Mouse (Mus musculus) ES-Bruce4 (cell line): Measurements from ENCODE around the gene Tuba3b. TPM values are rescaled to one million over a fixed set of nuclear protein-coding genes. Genes with fewer than 3 reads are reported as not detected.

Source experiments
- H3K27ac ChIP-seq: 2 replicates; pipeline ENCODE4 v1.5.1; 2012; ENCODE audit warnings: low read length, inconsistent platforms; ENCODE audit not compliant: insufficient read depth
- H3K27me3 ChIP-seq: 2 replicates; pipeline ENCODE4 v1.6.1; 2012; ENCODE audit warnings: mild to moderate bottlenecking, low read length, inconsistent platforms; ENCODE audit not compliant: control insufficient read depth, poor library complexity, insufficient read depth, severe bottlenecking
- H3K36me3 ChIP-seq: 2 replicates; pipeline ENCODE4 v1.6.1; 2012; ENCODE audit warnings: inconsistent platforms, mild to moderate bottlenecking, low read length, moderate library complexity; ENCODE audit not compliant: control insufficient read depth, poor library complexity, insufficient read depth, severe bottlenecking
- H3K4me1 ChIP-seq: one replicate; pipeline ENCODE4 v1.8.1; 2011; ENCODE audit warnings: low read length; ENCODE audit not compliant: control insufficient read depth, insufficient read depth
- H3K4me3 ChIP-seq: 2 replicates; pipeline ENCODE4 v1.5.1; 2011; ENCODE audit warnings: low read depth, mild to moderate bottlenecking, low read length
- H3K9ac ChIP-seq: 2 replicates; pipeline ENCODE4 v1.6.1; 2012; ENCODE audit warnings: low read depth, mild to moderate bottlenecking, inconsistent platforms; ENCODE audit not compliant: poor library complexity, severe bottlenecking
- H3K9me3 ChIP-seq: replicated peaks from 2 replicates; pipeline ENCODE4 v1.6.1; 2012; ENCODE audit warnings: mild to moderate bottlenecking, low read length, inconsistent platforms; ENCODE audit not compliant: control insufficient read depth, poor library complexity, insufficient read depth, severe bottlenecking
- CTCF ChIP-seq: IDR thresholded peaks from one replicate; pipeline ENCODE4 v1.8.1; 2011; ENCODE audit warnings: low read depth, low read length
- EP300 ChIP-seq: IDR thresholded peaks from 2 replicates; pipeline ENCODE4 v1.6.1; 2011; ENCODE audit warnings: low read depth, low read length; ENCODE audit not compliant: insufficient read depth
- POLR2A ChIP-seq: IDR thresholded peaks from one replicate; pipeline ENCODE4 v1.8.1; 2011; ENCODE audit warnings: low read length; ENCODE audit not compliant: insufficient read depth
- polyA plus RNA-seq: library from polyadenylated mRNA; stranded (reverse); fragments of >200 nt; gene quantifications from 2 replicates; pipeline ENCODE4 v1.2.4, GENCODE M21; 2011; ENCODE audit warnings: low read depth; ENCODE audit not compliant: missing spikeins, insufficient read depth, insufficient read length

The Tuba3b gene
- polyA plus RNA-seq, 1 experiment: not detected

GRCm38 (mm10) chr6:145612611-145613010 lies 2.9 kb upstream of the Tuba3b start:
- no peaks in the 10 kb centered on the region for H3K27me3 ChIP-seq
- no peak overlapping the region for H3K4me3 ChIP-seq

GRCm38 (mm10) chr6:145614219-145614618 lies 1.3 kb upstream of the Tuba3b start, which contains the start of gene Lmntd1:
Gene Lmntd1 (minus strand): TSS chr6:145614319.
- Histone ChIP-seq H3K4me1 (no peaks in the 10 kb centered on the region), H3K9ac (no peak within 1 kb of the TSS), H3K4me3 (no peak within 1 kb of the TSS), H3K27me3 (no peaks in the 10 kb centered on the region), H3K36me3 (no peaks in the 10 kb centered on the region), H3K9me3 (no peaks in the 10 kb centered on the region), H3K27ac (no peak within 1 kb of the TSS)
- TF ChIP-seq CTCF (no peak), EP300 (no peak), POLR2A (no peak)

More at GRCm38 (mm10) chr6:145612611-145613010, 2.9 kb upstream of the Tuba3b start:
- no peaks in the 10 kb centered on the region for H3K36me3 ChIP-seq
- H3K9me3 ChIP-seq: no peaks in the 10 kb centered on the region
- H3K9ac ChIP-seq: no peak overlapping the region
- H3K27ac ChIP-seq: no peak overlapping the region
- TF ChIP-seq POLR2A (no peak), EP300 (no peak), CTCF (no peak)
- no peaks in the 10 kb centered on the region for H3K4me1 ChIP-seq

- H3K9ac ChIP-seq: no peak overlapping the region
Observed at GRCm38 (mm10) chr6:145616402-145617229, 1.1 kb downstream of the Tuba3b start.

GRCm38 (mm10) chr6:145623141-145623540 lies 7.6 kb downstream of the Tuba3b start:
- Histone ChIP-seq H3K9me3 (no peaks in the 10 kb centered on the region), H3K27ac (no peak overlapping the region), H3K4me3 (no peak overlapping the region), H3K36me3 (no peaks in the 10 kb centered on the region), H3K27me3 (no peaks in the 10 kb centered on the region), H3K4me1 (no peaks in the 10 kb centered on the region), H3K9ac (no peak overlapping the region)
- TF ChIP-seq POLR2A (no peak), EP300 (no peak), CTCF (no peak)

More at GRCm38 (mm10) chr6:145616402-145617229, 1.1 kb downstream of the Tuba3b start:
- Histone ChIP-seq H3K9me3 (no peaks in the 10 kb centered on the region), H3K27ac (no peak overlapping the region), H3K36me3 (no peaks in the 10 kb centered on the region), H3K4me1 (no peaks in the 10 kb centered on the region), H3K27me3 (no peaks in the 10 kb centered on the region), H3K4me3 (no peak overlapping the region)
- TF ChIP-seq CTCF (no peak), EP300 (no peak), POLR2A (no peak)

- 0 out of 2 replicates have a peak, but pooled peaks cover 4% of the 10 kb centered on the region for H3K9me3 ChIP-seq
- no peak overlapping the region for H3K4me3 ChIP-seq
- no peak overlapping the region for H3K9ac ChIP-seq
- TF ChIP-seq CTCF: no peak
- no peak overlapping the region for H3K27ac ChIP-seq
- H3K36me3 ChIP-seq: no peaks in the 10 kb centered on the region
- no peaks in the 10 kb centered on the region for H3K27me3 ChIP-seq
- H3K4me1 ChIP-seq: no peaks in the 10 kb centered on the region
Observed at GRCm38 (mm10) chr6:145630269-145630668, 14.7 kb downstream of the Tuba3b start.

GRCm38 (mm10) chr6:145634454-145634853 lies 18.9 kb downstream of the Tuba3b start:
- Histone ChIP-seq H3K9me3 (no peaks in the 10 kb centered on the region), H3K27ac (no peak overlapping the region), H3K9ac (no peak overlapping the region), H3K4me1 (no peaks in the 10 kb centered on the region), H3K36me3 (no peaks in the 10 kb centered on the region), H3K4me3 (no peak overlapping the region), H3K27me3 (no peaks in the 10 kb centered on the region)
- no peak for TF ChIP-seq POLR2A
- no peak for TF ChIP-seq EP300
- TF ChIP-seq CTCF: no peak
